Mouse (Mus musculus): ENCODE results near the gene Mgst3. TPM values are rescaled to one million over a fixed set of nuclear protein-coding genes. Genes with fewer than 3 reads are reported as not detected.

The Mgst3 gene
- not detected in 2 replicates for polyA plus RNA-seq (2012; ENCODE audit: insufficient read depth, insufficient read length, low replicate concordance, missing spikeins)

DNA sequence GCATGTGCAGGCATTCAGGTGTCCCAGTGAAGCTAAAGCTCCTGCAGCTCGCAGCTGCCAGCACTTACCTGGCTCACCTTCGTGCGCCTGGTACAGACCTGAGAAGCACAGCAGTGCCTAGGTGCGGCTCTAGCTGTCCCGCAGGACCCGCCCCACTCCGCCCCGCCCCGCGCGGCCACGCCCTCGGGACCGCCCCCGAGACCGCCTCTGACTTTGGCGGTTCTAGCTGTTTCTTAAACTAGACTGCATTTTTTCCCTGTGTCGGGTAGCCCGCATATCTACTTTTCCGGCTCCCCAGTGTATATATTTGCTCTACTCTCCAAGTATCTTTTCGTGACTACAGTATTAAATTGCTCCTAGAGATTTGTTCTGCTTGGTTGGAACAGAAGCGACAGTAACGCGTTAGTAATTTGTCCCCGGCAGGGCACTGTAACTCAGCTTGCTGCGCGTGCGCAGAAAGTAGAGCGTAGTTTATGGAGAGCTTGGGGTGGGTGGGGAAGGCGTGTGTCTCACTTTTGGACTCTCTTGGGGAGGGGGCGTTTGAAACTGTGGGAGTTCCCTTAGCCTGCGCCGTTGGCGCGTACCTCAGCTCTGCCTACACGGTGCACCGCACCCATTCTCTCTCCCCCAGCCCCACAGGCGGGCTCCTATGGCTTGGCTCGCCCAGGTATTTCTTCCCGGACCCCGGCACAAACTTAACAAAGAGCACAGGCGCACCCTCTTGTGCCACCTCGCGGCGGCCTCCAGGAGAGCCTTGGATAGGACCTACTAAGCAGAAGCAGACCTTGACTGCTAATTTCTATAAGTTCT, at the start of gene Mgst3:
Mgst3 (minus strand) TSS at position 159 of the 810 bp plus-strand sequence.
- TF ChIP-seq CTCF (IDR thresholded peaks at IDR 0.05; ENCODE audit: insufficient read depth, low read depth, low read length) (peak; percentile 74), POLR2A (IDR thresholded peaks at IDR 0.05; ENCODE audit: insufficient read depth, low read depth, low read length) (peak; percentile 29; the same call in 1 of the 2 replicates)
- peak within 1 kb of the TSS; percentile 74 for H3K27ac ChIP-seq (ENCODE audit: insufficient read depth, low read depth, low read length)
- under 1% methylated on average over 45 of the region's 45 CpGs for WGBS
- peaks cover 17% of the 10 kb centered on the region for H3K4me1 ChIP-seq (ENCODE audit: control insufficient read depth, insufficient read depth, low read length)
- H3K4me3 ChIP-seq (ENCODE audit: insufficient read depth, low read depth, low read length) = peak within 1 kb of the TSS; percentile 91

DNA sequence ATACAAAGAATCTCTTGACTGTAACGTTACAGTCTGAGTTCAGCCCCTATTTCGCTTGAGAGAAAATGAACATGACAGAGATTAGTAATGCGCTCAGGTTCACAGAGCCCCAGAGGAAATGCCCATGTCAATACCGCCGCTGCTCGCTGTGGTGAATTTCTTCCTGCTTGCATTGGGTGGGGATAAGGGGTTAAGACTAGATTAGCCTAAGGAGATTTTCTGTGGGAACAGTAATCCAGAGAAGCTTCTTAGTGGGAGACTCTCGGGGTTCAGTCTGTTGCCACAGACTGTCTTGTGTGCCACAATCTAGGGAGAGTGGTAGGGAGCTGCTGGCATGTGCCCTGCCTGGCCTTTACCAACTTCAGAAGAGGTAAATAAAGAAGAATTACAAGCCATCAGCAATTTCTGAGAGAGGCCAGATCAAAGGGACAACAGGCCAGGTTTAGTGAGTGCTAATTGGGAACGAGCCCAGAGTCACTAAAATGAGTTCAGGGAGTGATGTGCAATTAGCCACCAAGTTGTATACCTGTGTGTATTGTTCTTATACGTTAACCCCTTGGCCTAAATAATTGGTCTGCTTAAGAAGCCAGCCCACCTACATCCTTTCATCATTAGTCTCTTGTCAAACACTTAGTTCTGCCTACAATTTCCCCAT, 44.7 kb upstream of the Mgst3 start:
- TF ChIP-seq CTCF (IDR thresholded peaks at IDR 0.05; ENCODE audit: insufficient read depth, low read depth, low read length) (no peak), POLR2A (IDR thresholded peaks at IDR 0.05; ENCODE audit: insufficient read depth, low read depth, low read length) (no peak)
- Histone ChIP-seq H3K27ac (ENCODE audit: insufficient read depth, low read depth, low read length) (no peak overlapping the region), H3K4me3 (ENCODE audit: insufficient read depth, low read depth, low read length) (no peak overlapping the region), H3K4me1 (ENCODE audit: control insufficient read depth, insufficient read depth, low read length) (peaks cover 5% of the 10 kb centered on the region; the same call in 1 of the 2 replicates)
- WGBS = 85% methylated on average over 9 of the region's 9 CpGs

DNA sequence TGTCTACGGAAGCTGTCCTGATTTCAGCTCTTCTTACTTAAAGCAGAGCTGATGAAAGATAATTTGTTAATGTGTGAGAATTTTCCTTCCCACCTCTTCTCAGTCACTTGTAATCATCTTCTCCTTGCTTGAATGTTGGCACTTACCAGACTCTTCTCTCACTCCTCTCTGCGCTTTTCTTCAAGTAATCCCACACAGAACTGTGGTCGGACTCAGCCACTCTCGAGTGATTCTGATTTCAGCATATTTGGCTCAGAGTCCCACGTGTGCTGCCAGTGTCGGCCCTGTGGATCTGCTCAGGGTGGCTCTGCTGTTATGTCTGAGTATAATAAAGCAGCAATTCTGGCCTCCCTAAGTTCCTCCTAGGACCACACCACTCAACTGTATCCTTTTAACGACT, 43.5 kb upstream of the Mgst3 start:
- WGBS = 69% methylated on average over 7 of the region's 7 CpGs
- no peak for TF ChIP-seq POLR2A (IDR thresholded peaks at IDR 0.05; ENCODE audit: insufficient read depth, low read depth, low read length)
- no peak for TF ChIP-seq CTCF (IDR thresholded peaks at IDR 0.05; ENCODE audit: insufficient read depth, low read depth, low read length)
- Histone ChIP-seq H3K27ac (ENCODE audit: insufficient read depth, low read depth, low read length) (no peak overlapping the region), H3K4me1 (ENCODE audit: control insufficient read depth, insufficient read depth, low read length) (peaks cover 5% of the 10 kb centered on the region; the same call in 1 of the 2 replicates), H3K4me3 (ENCODE audit: insufficient read depth, low read depth, low read length) (no peak overlapping the region)

DNA sequence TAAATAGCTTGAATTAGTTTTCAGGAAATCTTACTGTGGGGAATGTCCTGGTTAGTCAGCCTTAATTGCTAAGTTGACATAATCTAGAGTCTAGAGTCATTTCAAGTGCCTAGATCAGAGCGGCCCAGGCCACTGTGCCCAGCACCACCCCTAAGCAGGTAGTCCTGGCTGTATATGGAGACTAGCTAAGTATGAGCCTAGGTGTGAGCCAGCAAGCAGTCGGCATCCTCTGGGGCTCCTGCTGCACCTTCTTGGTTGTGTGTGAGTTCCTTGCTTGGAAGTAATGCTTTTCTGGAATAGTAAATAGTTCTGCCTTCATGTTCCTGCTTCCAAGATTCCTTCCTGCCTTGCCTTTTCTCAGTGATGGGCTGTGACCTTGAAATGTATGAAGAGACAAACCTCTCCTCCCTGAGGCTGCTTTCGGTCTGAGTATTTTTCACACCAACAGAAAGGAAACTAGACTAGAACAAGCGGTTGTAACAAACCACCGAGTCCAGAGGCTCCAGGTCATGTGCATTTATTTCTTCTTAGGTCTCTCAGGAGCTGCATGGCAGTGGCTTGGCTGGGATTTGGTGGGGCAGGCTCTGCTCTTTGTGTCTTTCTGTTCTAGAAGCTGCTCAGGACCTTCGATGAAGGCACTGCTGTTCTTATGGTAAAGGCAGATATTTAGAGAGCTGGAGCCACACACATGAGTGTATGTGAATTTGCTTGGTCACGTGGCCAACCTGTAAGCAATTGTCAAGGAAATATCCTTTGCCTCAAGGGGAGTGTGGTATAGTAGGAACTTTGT, 42.7 kb upstream of the Mgst3 start:
- peaks cover 5% of the 10 kb centered on the region; the same call in 1 of the 2 replicates for H3K4me1 ChIP-seq (ENCODE audit: control insufficient read depth, insufficient read depth, low read length)
- 83% methylated on average over 7 of the region's 7 CpGs for WGBS
- H3K27ac ChIP-seq (ENCODE audit: insufficient read depth, low read depth, low read length) = no peak overlapping the region
- no peak for TF ChIP-seq POLR2A (IDR thresholded peaks at IDR 0.05; ENCODE audit: insufficient read depth, low read depth, low read length)
- no peak for TF ChIP-seq CTCF (IDR thresholded peaks at IDR 0.05; ENCODE audit: insufficient read depth, low read depth, low read length)
- no peak overlapping the region for H3K4me3 ChIP-seq (ENCODE audit: insufficient read depth, low read depth, low read length)

DNA sequence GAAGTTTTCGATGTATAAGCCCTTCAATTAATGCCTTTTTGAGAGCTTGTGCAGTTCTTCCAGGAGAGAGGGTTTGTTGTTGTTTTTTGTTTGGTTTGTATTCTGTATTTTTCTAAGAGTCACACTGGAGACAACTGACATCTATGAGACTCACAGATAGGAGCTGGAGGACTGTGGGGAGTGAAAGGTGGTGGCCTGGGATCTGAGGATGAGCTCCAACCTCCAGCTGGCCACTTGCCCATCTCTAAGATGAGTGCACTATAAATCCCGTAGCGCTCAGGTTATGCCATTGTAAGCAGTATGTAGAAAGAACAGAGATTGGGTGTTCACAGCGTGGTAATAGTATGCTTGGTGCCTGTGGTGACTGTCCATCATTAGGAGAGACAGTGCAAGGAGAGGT, 41.3 kb upstream of the Mgst3 start:
- no peak for TF ChIP-seq POLR2A (IDR thresholded peaks at IDR 0.05; ENCODE audit: insufficient read depth, low read depth, low read length)
- TF ChIP-seq CTCF (IDR thresholded peaks at IDR 0.05; ENCODE audit: insufficient read depth, low read depth, low read length) = no peak
- 93% methylated on average over 4 of the region's 4 CpGs for WGBS
- no peak overlapping the region for H3K4me3 ChIP-seq (ENCODE audit: insufficient read depth, low read depth, low read length)
- peaks cover 5% of the 10 kb centered on the region; the same call in 1 of the 2 replicates for H3K4me1 ChIP-seq (ENCODE audit: control insufficient read depth, insufficient read depth, low read length)
- no peak overlapping the region for H3K27ac ChIP-seq (ENCODE audit: insufficient read depth, low read depth, low read length)

DNA sequence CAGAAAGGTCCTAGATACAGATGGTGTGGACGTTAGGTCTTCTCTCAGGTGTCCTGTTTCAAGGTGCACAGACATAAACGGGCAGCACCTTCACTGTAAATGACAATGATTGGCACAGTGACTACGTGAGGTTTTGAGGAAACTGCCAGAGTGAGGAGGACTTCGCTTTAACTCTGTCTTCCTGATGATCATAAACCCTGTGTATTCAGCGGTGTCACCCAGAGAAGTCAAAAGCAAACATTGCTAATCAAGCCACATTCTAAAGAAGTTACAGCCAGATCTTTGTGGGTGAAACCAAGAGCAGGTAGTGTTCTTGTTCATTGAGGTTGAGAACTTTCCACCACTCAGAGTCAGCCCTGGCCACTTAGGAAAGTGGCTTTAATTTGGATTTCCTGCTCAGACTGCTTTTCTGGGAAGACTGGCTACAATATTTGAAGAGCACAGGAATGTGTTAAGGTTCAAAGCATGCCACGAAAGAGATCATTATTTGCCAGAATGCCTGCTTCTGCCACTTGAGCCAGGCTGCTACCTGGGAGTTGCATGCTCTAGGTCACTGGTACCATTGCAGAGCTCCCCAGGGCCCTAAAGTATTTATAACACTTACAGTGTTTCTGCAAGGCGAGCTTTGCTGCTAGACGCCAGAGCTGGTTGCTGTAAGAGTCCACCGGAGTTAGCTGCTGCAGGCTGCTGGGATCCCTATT, 37.5 kb upstream of the Mgst3 start:
- WGBS = 72% methylated on average over 9 of the region's 9 CpGs
- Histone ChIP-seq H3K4me3 (ENCODE audit: insufficient read depth, low read depth, low read length) (no peak overlapping the region), H3K4me1 (ENCODE audit: control insufficient read depth, insufficient read depth, low read length) (peaks cover 3% of the 10 kb centered on the region; the same call in 1 of the 2 replicates), H3K27ac (ENCODE audit: insufficient read depth, low read depth, low read length) (no peak overlapping the region)
- TF ChIP-seq CTCF (IDR thresholded peaks at IDR 0.05; ENCODE audit: insufficient read depth, low read depth, low read length) (no peak), POLR2A (IDR thresholded peaks at IDR 0.05; ENCODE audit: insufficient read depth, low read depth, low read length) (no peak)

DNA sequence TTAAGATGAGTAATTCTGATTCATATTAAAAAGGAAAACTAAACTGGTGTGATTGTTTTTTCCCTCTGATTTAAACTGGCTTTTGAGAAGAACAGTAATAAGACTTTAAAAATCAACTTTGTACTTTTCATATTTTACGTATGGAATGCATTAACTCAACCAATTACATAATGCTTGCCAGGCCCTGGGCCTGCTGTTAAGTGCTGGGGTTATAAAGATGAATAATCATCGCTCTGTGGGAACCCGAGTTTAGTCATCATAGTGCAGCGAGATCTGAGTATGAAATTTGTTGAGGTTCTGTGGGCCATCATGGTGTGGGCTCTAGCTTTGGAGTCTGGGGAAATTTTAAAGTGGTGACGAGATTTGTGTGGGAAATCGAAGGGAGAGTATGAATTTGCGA, 33.0 kb upstream of the Mgst3 start:
- Histone ChIP-seq H3K27ac (ENCODE audit: insufficient read depth, low read depth, low read length) (no peak overlapping the region), H3K4me3 (ENCODE audit: insufficient read depth, low read depth, low read length) (no peak overlapping the region), H3K4me1 (ENCODE audit: control insufficient read depth, insufficient read depth, low read length) (peaks cover 5% of the 10 kb centered on the region)
- 89% methylated on average over 7 of the region's 7 CpGs for WGBS
- TF ChIP-seq POLR2A (IDR thresholded peaks at IDR 0.05; ENCODE audit: insufficient read depth, low read depth, low read length) = no peak
- no peak for TF ChIP-seq CTCF (IDR thresholded peaks at IDR 0.05; ENCODE audit: insufficient read depth, low read depth, low read length)

DNA sequence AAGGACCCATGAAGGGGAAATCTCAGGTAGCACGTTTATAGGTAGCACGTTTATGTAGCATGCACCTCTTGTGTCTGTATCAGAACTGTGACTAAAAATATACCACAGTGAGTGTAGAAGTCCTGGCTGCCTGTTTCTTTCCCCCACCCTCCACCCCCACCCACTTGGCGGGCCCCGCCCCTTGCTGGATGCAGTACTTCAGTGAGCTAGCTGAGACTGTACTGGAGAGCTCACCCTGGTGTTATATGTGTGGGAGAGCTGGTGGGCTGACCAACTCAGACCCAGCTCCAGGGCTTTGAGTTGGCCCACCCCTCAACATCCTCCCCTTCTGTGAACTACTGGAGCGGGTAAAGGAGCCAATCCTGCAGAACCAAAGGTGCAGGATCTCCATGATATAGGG, 31.9 kb upstream of the Mgst3 start:
- H3K27ac ChIP-seq (ENCODE audit: insufficient read depth, low read depth, low read length) = no peak overlapping the region
- H3K4me1 ChIP-seq (ENCODE audit: control insufficient read depth, insufficient read depth, low read length) = peaks cover 5% of the 10 kb centered on the region; the same call in 1 of the 2 replicates
- no peak overlapping the region for H3K4me3 ChIP-seq (ENCODE audit: insufficient read depth, low read depth, low read length)
- no peak for TF ChIP-seq POLR2A (IDR thresholded peaks at IDR 0.05; ENCODE audit: insufficient read depth, low read depth, low read length)
- 77% methylated on average over 5 of the region's 5 CpGs for WGBS
